Mouse (Mus musculus): Measurements from ENCODE around the gene Kctd12.

Kctd12 gene

GRCm38 (mm10) chr14:102982627-102983540 lies at the start of gene Kctd12:
Gene Kctd12, minus strand, starts transcription at chr14:102982637.
- DNase-seq = peak; percentile 67

- no peak for DNase-seq
Measured at GRCm38 (mm10) chr14:103029203-103029602, 46.8 kb upstream of the Kctd12 start.

GRCm38 (mm10) chr14:103020046-103020445 lies 37.6 kb upstream of the Kctd12 start:
- peak; percentile 38 for DNase-seq

- DNase-seq = no peak
Measured at GRCm38 (mm10) chr14:103017009-103017408, 34.6 kb upstream of the Kctd12 start.

DNA sequence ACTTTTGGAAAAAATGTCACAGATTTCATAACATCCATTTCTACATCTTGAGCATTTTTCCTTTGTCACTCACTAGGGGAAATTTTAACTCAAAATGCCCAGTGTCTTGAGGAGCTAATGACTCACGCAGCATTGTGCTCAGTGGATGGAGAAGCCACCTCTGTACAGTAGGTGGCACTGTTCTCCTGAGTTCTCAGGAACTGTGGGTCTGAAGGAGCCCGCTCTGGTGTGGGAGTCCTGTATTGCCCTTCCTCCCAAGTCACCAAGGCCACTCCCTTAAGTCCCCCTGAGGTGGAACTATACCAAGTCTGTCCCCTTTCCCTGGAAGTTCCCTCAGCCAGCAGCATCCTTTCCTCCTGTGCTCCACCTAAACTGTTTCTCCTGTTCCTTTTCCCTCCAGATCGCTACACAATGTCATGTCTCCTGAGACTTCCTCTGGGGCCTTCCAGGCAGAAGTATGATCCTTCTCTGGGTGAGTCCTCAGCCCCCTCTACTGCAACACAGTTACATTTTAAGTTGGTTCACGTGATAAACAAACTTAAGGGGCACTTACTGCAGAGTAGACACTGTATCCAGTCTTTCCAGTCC lies 30.2 kb upstream of the Kctd12 start:
- DNase-seq = peak; percentile 47

DNA sequence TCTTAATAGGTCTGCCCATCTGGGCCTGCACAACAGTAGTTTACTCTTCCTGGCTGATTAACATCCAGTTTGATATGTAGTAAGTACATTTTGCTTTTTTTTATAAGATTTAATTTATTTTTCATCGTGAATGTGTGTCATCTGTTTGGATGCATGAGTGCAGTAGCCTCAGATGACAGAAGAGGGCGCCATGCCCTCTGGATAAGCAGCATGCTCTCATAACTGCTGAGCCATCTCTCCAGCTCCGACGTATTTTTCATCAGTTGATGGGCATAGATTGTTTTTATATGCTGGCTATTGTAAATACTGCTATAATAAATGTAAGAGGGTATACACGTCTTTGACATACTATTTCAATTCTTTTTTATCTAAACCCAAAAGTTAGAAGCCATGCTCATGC lies 29.3 kb upstream of the Kctd12 start:
- DNase-seq = peak; percentile 57

GRCm38 (mm10) chr14:103007737-103008136 lies 25.3 kb upstream of the Kctd12 start:
- DNase-seq = no peak

DNA sequence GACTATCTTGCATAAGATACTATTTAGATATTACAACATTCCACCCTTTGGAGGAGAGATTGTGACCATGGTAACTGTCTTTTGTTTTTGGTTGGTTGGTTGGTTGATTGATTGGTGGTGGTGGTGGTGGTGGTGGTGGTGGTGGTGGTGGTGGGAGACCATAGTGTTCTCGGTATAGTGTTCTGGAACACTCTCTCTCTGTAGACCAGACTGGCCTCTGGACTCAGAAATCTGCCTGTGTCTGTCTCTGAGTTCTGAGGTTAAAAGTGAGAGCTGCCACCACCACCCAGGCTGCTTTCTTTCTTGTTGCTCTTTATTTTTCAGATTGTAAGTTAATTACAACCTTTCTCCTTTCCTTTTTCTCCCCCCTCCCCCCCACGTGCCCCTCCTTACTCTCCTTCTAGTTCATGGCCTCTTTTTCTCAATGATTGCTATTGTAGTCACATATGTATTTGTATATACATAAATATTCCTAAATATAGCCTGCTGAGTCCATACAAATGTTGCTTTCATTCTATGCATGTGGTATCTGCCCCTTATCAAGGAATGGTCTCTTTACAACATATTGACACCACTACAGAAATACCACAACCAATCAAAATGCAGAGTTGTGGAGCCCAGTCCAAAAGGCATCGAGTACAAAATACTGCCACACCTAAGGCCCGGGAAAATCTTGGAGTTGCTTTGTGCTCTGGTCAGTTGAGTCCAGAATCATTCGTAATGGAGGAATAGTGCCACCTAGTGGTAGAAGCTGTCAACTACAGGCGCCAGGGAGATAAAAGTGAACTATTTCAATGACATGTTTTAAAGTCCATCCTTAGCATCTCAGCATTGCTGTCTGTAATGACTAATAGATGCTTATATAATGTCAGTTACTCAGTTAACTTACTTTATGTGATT lies 12.5 kb upstream of the Kctd12 start:
- DNase-seq = peak; percentile 82

GRCm38 (mm10) chr14:102990765-102991164 lies 8.3 kb upstream of the Kctd12 start:
- DNase-seq = no peak

- no peak for DNase-seq
Measured at GRCm38 (mm10) chr14:102989866-102990265, 7.4 kb upstream of the Kctd12 start.

DNA sequence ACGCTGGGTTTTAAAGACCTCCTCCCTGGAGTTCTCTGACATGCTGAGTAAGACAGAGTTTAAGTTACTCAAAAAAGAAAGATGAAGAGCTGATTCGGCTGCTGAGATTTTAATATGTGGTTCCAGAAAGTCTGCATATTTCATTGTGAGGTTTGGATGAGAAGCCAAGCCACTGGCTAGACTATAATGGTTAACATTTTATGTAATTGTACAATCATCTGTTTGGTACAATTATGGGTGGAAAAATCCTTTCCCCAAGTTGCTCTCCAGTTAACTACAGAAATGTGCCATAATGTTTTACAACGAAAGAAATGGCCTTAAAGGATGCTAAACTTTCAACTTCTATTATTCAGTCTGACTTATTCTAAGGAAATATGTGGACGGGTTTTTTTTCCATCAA lies 6.8 kb upstream of the Kctd12 start:
- DNase-seq = no peak

GRCm38 (mm10) chr14:102987626-102988025 lies 5.2 kb upstream of the Kctd12 start:
- no peak for DNase-seq

- DNase-seq = no peak
Measured at GRCm38 (mm10) chr14:102983686-102984085, 1.2 kb upstream of the Kctd12 start.

GRCm38 (mm10) chr14:102982016-102982626 lies 316 bp downstream of the Kctd12 start:
- DNase-seq = no peak

DNA sequence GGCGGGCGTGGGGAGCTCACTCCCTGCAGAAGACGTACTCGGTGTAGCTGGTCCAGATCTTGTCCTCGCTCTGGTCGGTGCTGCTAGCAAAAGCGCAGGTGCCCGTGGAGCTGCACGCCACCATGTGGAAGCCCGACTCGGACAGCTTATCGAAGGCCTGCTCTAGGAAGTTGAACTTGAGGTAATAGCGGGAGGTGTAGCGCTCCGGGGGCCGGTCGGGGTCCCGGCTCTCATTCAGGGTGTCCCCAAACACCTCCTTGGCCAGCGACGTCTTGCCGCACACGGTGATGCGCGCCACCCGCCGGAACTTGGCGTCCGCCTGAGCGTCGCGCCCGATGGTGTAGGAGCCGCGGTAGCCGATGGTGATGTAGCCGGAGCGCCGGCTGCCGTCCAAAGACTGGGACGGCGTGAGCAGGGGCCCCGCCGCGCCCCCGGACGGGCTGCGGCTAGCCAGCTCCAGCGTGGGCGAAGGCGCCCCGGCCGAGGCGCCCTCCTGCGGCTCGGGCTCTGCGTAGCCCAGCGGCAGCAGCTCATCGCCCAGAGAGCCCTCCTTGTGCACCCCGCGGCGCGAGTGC lies 909 bp downstream of the Kctd12 start:
- DNase-seq = peak; percentile 64

DNA sequence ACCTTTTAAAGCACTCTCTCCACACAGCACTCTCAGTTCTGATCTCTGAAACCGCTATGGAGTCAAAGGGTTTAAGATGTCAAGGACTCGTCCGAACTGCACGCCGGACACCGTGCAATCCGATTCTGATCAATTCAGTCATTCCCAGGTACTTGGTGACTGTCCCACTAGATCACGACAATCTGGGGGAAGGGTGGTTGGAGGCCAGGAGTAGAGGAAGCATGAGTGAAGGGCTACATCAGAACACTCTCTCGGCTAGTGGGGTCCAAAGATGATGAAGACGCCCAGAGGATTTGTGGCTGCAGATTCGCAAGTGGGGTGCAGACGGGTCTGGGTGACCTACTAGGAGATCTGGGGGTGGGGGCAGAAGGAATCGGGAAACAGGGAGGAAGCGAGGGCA lies 1.5 kb downstream of the Kctd12 start:
- no peak for DNase-seq

- DNase-seq = peak; percentile 48
Measured at GRCm38 (mm10) chr14:102980481-102980880, 2.0 kb downstream of the Kctd12 start.

GRCm38 (mm10) chr14:102979831-102980230 lies 2.6 kb downstream of the Kctd12 start:
- DNase-seq = no peak

DNA sequence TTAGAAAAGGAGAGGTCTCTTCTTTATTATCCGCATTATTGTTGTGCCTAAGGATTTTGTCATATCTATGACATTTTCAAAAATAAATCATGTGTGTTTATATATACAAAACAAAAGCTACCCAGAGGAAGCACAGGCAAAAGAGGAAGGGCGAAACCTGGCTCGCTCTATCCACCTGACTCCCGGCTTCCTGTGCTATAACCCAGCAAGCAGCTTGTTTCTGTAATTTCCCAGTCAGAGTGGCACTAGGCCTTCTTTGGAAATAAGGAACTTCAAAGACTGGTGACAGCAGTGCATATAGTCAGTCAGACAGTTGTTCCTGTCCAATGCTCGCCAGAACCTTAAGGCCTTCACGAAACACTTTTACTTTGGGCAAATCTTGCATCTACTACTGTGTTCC lies 6.6 kb downstream of the Kctd12 start:
- no peak for DNase-seq

DNA sequence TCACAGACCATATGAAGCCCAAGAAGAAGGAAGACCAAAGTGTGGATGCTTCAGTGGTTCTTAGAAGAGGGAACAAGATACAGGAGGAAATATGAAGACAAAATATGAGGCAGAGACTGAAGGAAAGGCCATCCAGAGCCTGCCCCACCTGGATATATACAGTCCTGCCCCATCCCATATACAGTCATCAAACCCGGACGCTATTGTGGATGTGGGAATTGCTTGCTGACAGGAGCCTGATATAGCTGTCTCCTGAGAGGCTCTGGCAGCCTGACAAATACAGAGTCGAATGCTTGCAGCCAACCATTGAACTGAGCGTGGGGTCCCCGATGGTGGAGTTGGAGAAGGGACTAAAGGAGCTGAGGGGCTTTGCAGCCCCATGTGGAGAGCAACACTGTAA lies 13.6 kb downstream of the Kctd12 start:
- DNase-seq = no peak

GRCm38 (mm10) chr14:102966241-102966640 lies 16.2 kb downstream of the Kctd12 start:
- no peak for DNase-seq

- DNase-seq = no peak
Measured at GRCm38 (mm10) chr14:102965841-102966240, 16.6 kb downstream of the Kctd12 start.
